Mouse (Mus musculus) bone marrow, adult 2 months (tissue): ENCODE results near the gene Hoxb4.

Experiments used
- CTCF ChIP-seq: fragments of 200-500 bp; IDR thresholded peaks from 2 replicates; pipeline ENCODE4 v1.5.1; 2011; ENCODE audit warnings: low read length, control low read depth; ENCODE audit not compliant: control insufficient read depth, insufficient read depth
- POLR2A ChIP-seq: fragments of 200-500 bp; IDR thresholded peaks from 2 replicates; pipeline ENCODE4 v1.6.1; 2011; ENCODE audit warnings: low read depth, mild to moderate bottlenecking, control low read depth, low read length, borderline replicate concordance; ENCODE audit not compliant: control insufficient read depth

- TF ChIP-seq CTCF (no peak), POLR2A (no peak)
These were observed 8.6 kb downstream of the Hoxb4 start for GRCm38 (mm10) chr11:96326705-96327104.
